Comparison of ENCODE assay signal across 25 mouse cellular contexts in the genomic region with DNA sequence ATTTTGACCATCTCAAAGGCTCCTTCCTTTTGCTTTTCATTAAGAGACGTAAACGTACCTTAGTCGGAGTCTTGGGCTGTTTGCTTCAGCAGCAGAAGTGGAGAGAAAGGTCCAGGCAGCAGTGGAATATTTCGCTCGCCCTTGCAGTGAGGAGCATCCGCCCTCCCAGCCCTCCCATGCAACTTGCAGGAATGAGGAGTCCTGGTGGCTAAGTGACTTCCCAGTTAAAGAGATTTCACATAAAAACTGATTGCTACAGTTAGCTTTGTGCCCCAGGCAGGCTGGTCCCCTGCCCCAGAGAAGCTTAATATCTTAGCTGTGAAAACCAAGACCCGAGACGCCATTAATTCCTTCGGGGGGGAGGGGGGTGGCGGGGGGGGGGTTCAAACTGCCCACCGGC.
DNase-seq lines count a peak whose midpoint lies in the region; ATAC-seq and TF ChIP-seq lines count a peak whose summit lies in the region.
"Had no signal": no experiment of that assay in that cellular context is flagged by ENCODE, and none has a peak within 500 bp of the region (broad histone marks: within the 10 kb centered on the region; RNA-seq: fewer than 3 reads in every experiment).

No protein-coding gene starts in this region.

- H3K9ac ChIP-seq in limb, embryonic 12.5 days (replicated peaks): no peak overlapping the region
- no peak overlapping the region for H3K9ac ChIP-seq in intestine, postnatal 0 days (ENCODE audit: low read depth, low read length)
- H3K9ac ChIP-seq: embryonic facial prominence, embryonic 13.5 days; embryonic facial prominence, embryonic 15.5 days; forebrain, embryonic 12.5 days had no signal

- no peak overlapping the region for H3K4me3 ChIP-seq in limb, embryonic 10.5 days
- H3K4me3 ChIP-seq in limb, embryonic 12.5 days (replicated peaks): no peak overlapping the region
- H3K4me3 ChIP-seq in intestine, postnatal 0 days (ENCODE audit: low read depth, low read length): no peak overlapping the region
- H3K4me3 ChIP-seq: embryonic facial prominence, embryonic 13.5 days; embryonic facial prominence, embryonic 15.5 days; erythroblast, embryonic 14.5 days; forebrain, embryonic 10.5 days; forebrain, embryonic 12.5 days had no signal

- TF ChIP-seq CTCF in intestine, postnatal 0 days (IDR thresholded peaks at IDR 0.05; ENCODE audit: low read depth): no peak

- peaks cover 40% of the 10 kb centered on the region for H3K4me1 ChIP-seq in limb, embryonic 10.5 days
- peaks cover 62% of the 10 kb centered on the region for H3K4me1 ChIP-seq in limb, embryonic 12.5 days (replicated peaks)
- no peaks in the 10 kb centered on the region for H3K4me1 ChIP-seq in intestine, postnatal 0 days (replicated peaks; ENCODE audit: control insufficient read depth, insufficient read depth, low read length)
- H3K4me1 ChIP-seq: forebrain, embryonic 12.5 days had no signal

- 71% methylated on average over 11 of the region's 11 CpGs for WGBS in limb, embryonic 10.5 days
- 37% methylated on average over 11 of the region's 11 CpGs for WGBS in limb, embryonic 12.5 days
- WGBS in intestine, postnatal 0 days: 83% methylated on average over 11 of the region's 11 CpGs

- DNase-seq in forelimb bud, embryonic 11.5 days (ENCODE audit: low read depth, low spot score): peak; percentile 53
- no peak for DNase-seq in limb, embryonic 10.5 days (ENCODE audit: low spot score)
- DNase-seq: adrenal gland, adult 8-10 months; adrenal gland, postnatal 14 days; adrenal gland, postnatal 36 days; cerebellum, adult 11 months; cerebellum, adult 18-20 months; cerebellum, adult 8-10 months; cerebellum, adult 9-11 months; cerebellum, postnatal 36 days; embryo, embryonic 11 days had no signal

- H3K36me3 ChIP-seq in limb, embryonic 10.5 days: no peaks in the 10 kb centered on the region
- H3K36me3 ChIP-seq in limb, embryonic 12.5 days: no peaks in the 10 kb centered on the region
- H3K36me3 ChIP-seq in intestine, postnatal 0 days (ENCODE audit: control insufficient read depth, insufficient read depth): no peaks in the 10 kb centered on the region
- H3K36me3 ChIP-seq: embryonic facial prominence, embryonic 13.5 days; embryonic facial prominence, embryonic 15.5 days; forebrain, embryonic 10.5 days; forebrain, embryonic 12.5 days; G1E had no signal

- H3K27me3 ChIP-seq in limb, embryonic 10.5 days (ENCODE audit: low read depth, poor library complexity, severe bottlenecking): no peaks in the 10 kb centered on the region
- no peaks in the 10 kb centered on the region for H3K27me3 ChIP-seq in limb, embryonic 12.5 days
- no peaks in the 10 kb centered on the region for H3K27me3 ChIP-seq in intestine, postnatal 0 days (replicated peaks; ENCODE audit: control insufficient read depth, insufficient read depth, low read length)
- H3K27me3 ChIP-seq: forebrain, embryonic 12.5 days; Patski had no signal

- H3K27ac ChIP-seq in limb, embryonic 10.5 days: peak overlapping the region; percentile 61
- peak overlapping the region; percentile 82 for H3K27ac ChIP-seq in limb, embryonic 12.5 days
- H3K27ac ChIP-seq in intestine, postnatal 0 days (ENCODE audit: low read depth, low read length): no peak overlapping the region
- H3K27ac ChIP-seq: embryonic facial prominence, embryonic 13.5 days; embryonic facial prominence, embryonic 15.5 days; forebrain, embryonic 10.5 days; forebrain, embryonic 12.5 days had no signal

- H3K9me3 ChIP-seq in limb, embryonic 10.5 days (replicated peaks): no peaks in the 10 kb centered on the region
- H3K9me3 ChIP-seq in limb, embryonic 12.5 days: no peaks in the 10 kb centered on the region
- H3K9me3 ChIP-seq in intestine, postnatal 0 days (ENCODE audit: control insufficient read depth): no peaks in the 10 kb centered on the region
- H3K9me3 ChIP-seq: embryonic facial prominence, embryonic 13.5 days; embryonic facial prominence, embryonic 15.5 days; forebrain, embryonic 10.5 days; forebrain, embryonic 12.5 days; G1E had no signal

- peak; percentile 53 for ATAC-seq in limb, embryonic 12.5 days (ENCODE audit: insufficient number of reproducible peaks, insufficient read depth, low FRiP score, low TSS enrichment, low read depth)
- ATAC-seq in intestine, postnatal 0 days: no peak
- ATAC-seq in CD4-positive, CD25-positive, alpha-beta regulatory T cell, adult 4 months: no peak
- no peak for ATAC-seq in monocyte, adult 5-6 weeks (replicated peaks; ENCODE audit: insufficient number of reproducible peaks, low FRiP score, low TSS enrichment, poor library complexity, severe bottlenecking)
- ATAC-seq: activated CD4-positive, CD25-positive, alpha-beta regulatory T cell, adult 4 months; forebrain, embryonic 14.5 days; forebrain, embryonic 16.5 days had no signal

- 0 out of 2 replicates have a peak overlapping the region, but pooled peaks have one; percentile 3 for H3K4me2 ChIP-seq in limb, embryonic 12.5 days
- no peak overlapping the region for H3K4me2 ChIP-seq in intestine, postnatal 0 days (replicated peaks; ENCODE audit: low read depth)
- H3K4me2 ChIP-seq: embryonic facial prominence, embryonic 13.5 days; embryonic facial prominence, embryonic 15.5 days; forebrain, embryonic 12.5 days had no signal
